11 mouse cellular contexts compared by ENCODE assay signal in genomic region chr8:120284265-120284664, GRCm38 (mm10). TPM values are rescaled to one million over a fixed set of nuclear protein-coding genes. Genes with fewer than 3 reads are reported as not detected.
A peak's percentile ranks its signal among the peaks of the same experiment; 100 is the strongest.
DNase-seq lines count a peak whose midpoint lies in the region; ATAC-seq and TF ChIP-seq lines count a peak whose summit lies in the region.
"Had no signal": no experiment of that assay in that cellular context is flagged by ENCODE, and none has a peak within 500 bp of the region (broad histone marks: within the 10 kb centered on the region; RNA-seq: fewer than 3 reads in every experiment).

No protein-coding gene starts in this region.

- no peaks in the 10 kb centered on the region for H3K9me3 ChIP-seq in embryonic facial prominence, embryonic 15.5 days (replicated peaks)
- no peaks in the 10 kb centered on the region for H3K9me3 ChIP-seq in hindbrain, embryonic 15.5 days
- H3K9me3 ChIP-seq in neural tube, embryonic 13.5 days: no peaks in the 10 kb centered on the region
- H3K9me3 ChIP-seq: G1E; liver, embryonic 13.5 days had no signal

- whole genome bisulfite sequencing in embryonic facial prominence, embryonic 15.5 days: 27% methylated on average over 9 of the region's 9 CpGs
- 24% methylated on average over 9 of the region's 9 CpGs for WGBS in hindbrain, embryonic 15.5 days
- 13% methylated on average over 9 of the region's 9 CpGs for whole genome bisulfite sequencing in neural tube, embryonic 13.5 days

- intact Hi-C loops in left cerebral cortex, postnatal 10 days (cut with DNase I): loop anchor here (5.0 to 10.0 kb wide), 2 partner anchors 33 to 99 kb away; no protein-coding TSS in a partner anchor

- TF ChIP-seq CTCF in layer of hippocampus, adult 2 months (conservative IDR thresholded peaks at IDR 0.05): no peak

- peak in 1 of 2 experiments; percentile 9 for DNase-seq in layer of hippocampus, adult 2 months (ENCODE audit: low spot score in 2 of 2)
- no peak for DNase-seq in layer of hippocampus, adult 8-10 months (ENCODE audit: low spot score in 2 of 2)
- no peak for DNase-seq in embryo, embryonic 10 days (ENCODE audit: low spot score)
- DNase-seq in left cerebral cortex, adult 11 months (ENCODE audit: low spot score): no peak
- no peak for DNase-seq in left cerebral cortex, postnatal 10 days (ENCODE audit: extremely low spot score in 1 of 2, low spot score in 2 of 2)
- DNase-seq: cerebellum, postnatal 25 days had no signal

- H3K9ac ChIP-seq in embryonic facial prominence, embryonic 15.5 days: no peak overlapping the region
- no peak overlapping the region for H3K9ac ChIP-seq in hindbrain, embryonic 15.5 days
- peak overlapping the region; percentile 58 for H3K9ac ChIP-seq in neural tube, embryonic 13.5 days

- no peak for ATAC-seq in embryonic facial prominence, embryonic 15.5 days (ENCODE audit: insufficient number of reproducible peaks, low FRiP score, low TSS enrichment, low read depth)
- ATAC-seq in hindbrain, embryonic 15.5 days (ENCODE audit: low FRiP score, low read depth): no peak
- ATAC-seq in neural tube, embryonic 13.5 days (ENCODE audit: low read depth): no peak

- no peaks in the 10 kb centered on the region for H3K36me3 ChIP-seq in embryonic facial prominence, embryonic 15.5 days
- no peaks in the 10 kb centered on the region for H3K36me3 ChIP-seq in hindbrain, embryonic 15.5 days
- H3K36me3 ChIP-seq in neural tube, embryonic 13.5 days: no peaks in the 10 kb centered on the region
- H3K36me3 ChIP-seq: G1E; liver, embryonic 13.5 days had no signal

- H3K4me3 ChIP-seq in layer of hippocampus, adult 2 months: no peak overlapping the region
- no peak overlapping the region for H3K4me3 ChIP-seq in embryonic facial prominence, embryonic 15.5 days (replicated peaks)
- H3K4me3 ChIP-seq in hindbrain, embryonic 15.5 days: no peak overlapping the region
- no peak overlapping the region for H3K4me3 ChIP-seq in neural tube, embryonic 13.5 days
- H3K4me3 ChIP-seq: liver, embryonic 13.5 days had no signal

- peak overlapping the region; percentile 72 for H3K27ac ChIP-seq in layer of hippocampus, adult 2 months
- H3K27ac ChIP-seq in embryonic facial prominence, embryonic 15.5 days (replicated peaks): peak overlapping the region; percentile 58
- H3K27ac ChIP-seq in hindbrain, embryonic 15.5 days (replicated peaks): 0 out of 2 replicates have a peak overlapping the region, but pooled peaks have one; percentile 28
- peak overlapping the region; percentile 75 for H3K27ac ChIP-seq in neural tube, embryonic 13.5 days (replicated peaks)

- no peak overlapping the region for H3K4me2 ChIP-seq in embryonic facial prominence, embryonic 15.5 days (replicated peaks)
- H3K4me2 ChIP-seq in hindbrain, embryonic 15.5 days: no peak overlapping the region; the same call in 1 of the 2 replicates
- H3K4me2 ChIP-seq in neural tube, embryonic 13.5 days: peak overlapping the region; percentile 3; the same call in 1 of the 2 replicates
- H3K4me2 ChIP-seq: liver, embryonic 13.5 days had no signal

- H3K27me3 ChIP-seq in embryonic facial prominence, embryonic 15.5 days: no peaks in the 10 kb centered on the region
- H3K27me3 ChIP-seq in hindbrain, embryonic 15.5 days: 0 out of 2 replicates have a peak, but pooled peaks cover 3% of the 10 kb centered on the region
- peaks cover 3% of the 10 kb centered on the region; the same call in 1 of the 2 replicates for H3K27me3 ChIP-seq in neural tube, embryonic 13.5 days

- peaks cover 85% of the 10 kb centered on the region for H3K4me1 ChIP-seq in embryonic facial prominence, embryonic 15.5 days
- H3K4me1 ChIP-seq in hindbrain, embryonic 15.5 days (replicated peaks): peaks cover 59% of the 10 kb centered on the region
- H3K4me1 ChIP-seq in neural tube, embryonic 13.5 days (replicated peaks): peaks cover 79% of the 10 kb centered on the region

RNA-seq across cellular contexts. Expression of gene Gse1, which starts 56.0 kb away (rescaled TPM):
- 100 to 1,000 TPM; 146 to 158 TPM for total RNA-seq in layer of hippocampus, adult 2 months (2021)
- total RNA-seq in layer of hippocampus, adult 8-10 months (2022): 100 to 1,000 TPM; 114 to 136 (median 127) TPM
- polyA plus RNA-seq in embryonic facial prominence, embryonic 15.5 days (2015; fragmentation: Nextera tagmentation; extraction: Ambion mirVana): 11.1 and 12.0 TPM in 2 replicates
- polyA plus RNA-seq in hindbrain, embryonic 15.5 days (2015; fragmentation: Nextera tagmentation; extraction: Ambion mirVana): 15.4 and 20.1 TPM in 2 replicates
- polyA plus RNA-seq in neural tube, embryonic 13.5 days (2015; fragmentation: Nextera tagmentation; extraction: Ambion mirVana): 17.0 and 17.1 TPM in 2 replicates
- 10 to 100 TPM; 41.7 to 45.3 TPM for total RNA-seq in left cerebral cortex, postnatal 10 days (2021)
